Mouse (Mus musculus) erythroblast, embryonic 14.5 days (primary cell): Measurements from ENCODE around the gene Gm3417. TPM values are rescaled to one million over a fixed set of nuclear protein-coding genes. Genes with fewer than 3 reads are reported as not detected.
A peak's percentile ranks its signal among the peaks of the same experiment; 100 is the strongest.
"Not testable (repeated sequence)": the region's sequence is repeated elsewhere in the genome, so short reads cannot be mapped to it uniquely, and the experiment has no call there.

Experiments
- H3K27me3 ChIP-seq: 2 replicates; pipeline ENCODE4 v1.6.1; 2012; ENCODE audit warnings: inconsistent platforms; ENCODE audit not compliant: control insufficient read depth
- H3K36me3 ChIP-seq: 2 replicates; pipeline ENCODE4 v1.6.1; 2012; ENCODE audit warnings: mild to moderate bottlenecking, inconsistent platforms; ENCODE audit not compliant: control insufficient read depth
- H3K4me1 ChIP-seq: 2 replicates; pipeline ENCODE4 v1.6.1; 2012; ENCODE audit warnings: inconsistent platforms; ENCODE audit not compliant: control insufficient read depth
- H3K4me3 ChIP-seq: replicated peaks from 2 replicates; pipeline ENCODE3; 2012; ENCODE audit warnings: moderate library complexity, mild to moderate bottlenecking, inconsistent platforms
- H3K9me3 ChIP-seq: 2 replicates; pipeline ENCODE4 v1.6.1; 2012; ENCODE audit warnings: low read length, inconsistent platforms, mixed read lengths; ENCODE audit not compliant: control insufficient read depth
- GATA1 ChIP-seq: IDR thresholded peaks from 2 replicates; pipeline ENCODE4 v1.6.1; 2012; ENCODE audit warnings: low read length, inconsistent platforms, mixed read lengths
- TAL1 ChIP-seq: IDR thresholded peaks from 3 replicates; pipeline ENCODE4 v1.6.1; 2012; ENCODE audit warnings: low read length, inconsistent platforms, mixed read lengths
- polyA plus RNA-seq: library from polyadenylated mRNA; stranded (reverse); fragments of >175 nt; gene quantifications from 2 replicates; pipeline ENCODE4 v1.2.3, GENCODE M21; 2012

Gene Gm3417
- polyA plus RNA-seq, 1 experiment = 0.15 TPM

GRCm38 (mm10) chr17:14977718-14978361 lies 750 bp downstream of the Gm3417 start:
- peak overlapping the region; percentile 35 for H3K4me3 ChIP-seq
- H3K36me3 ChIP-seq, H3K9me3 ChIP-seq, H3K4me1 ChIP-seq, H3K27me3 ChIP-seq: not testable (repeated sequence)

DNA sequence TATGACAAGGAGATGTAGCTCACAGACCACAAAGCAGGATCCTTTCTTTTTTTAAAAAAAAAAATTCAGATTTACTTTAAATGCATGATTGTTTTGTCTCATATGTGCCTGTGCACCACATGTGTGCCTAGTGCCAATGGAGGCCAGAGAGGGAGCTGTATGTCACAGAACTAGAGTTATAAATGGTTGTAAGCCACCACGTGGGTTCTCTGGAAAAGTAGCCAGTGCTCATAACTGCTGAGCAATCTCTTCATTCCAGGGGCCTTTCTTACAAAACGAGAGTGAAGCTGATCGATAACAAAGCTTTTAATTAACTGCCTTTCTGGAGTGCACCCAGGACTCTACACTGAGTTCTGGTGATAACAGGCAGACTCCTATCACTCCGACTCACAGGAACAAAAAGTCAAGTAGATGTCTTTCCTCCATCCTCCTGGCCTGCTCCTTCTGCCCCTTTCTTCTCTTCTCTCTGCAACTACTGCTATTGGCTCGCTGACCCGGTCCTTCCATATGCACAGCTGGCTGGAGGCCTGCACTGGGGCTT lies 10.1 kb downstream of the Gm3417 start:
- not testable (repeated sequence) for H3K27me3 ChIP-seq, H3K4me3 ChIP-seq, H3K36me3 ChIP-seq, H3K9me3 ChIP-seq, H3K4me1 ChIP-seq

- Histone ChIP-seq H3K36me3 (peaks cover 23% of the 10 kb centered on the region), H3K4me1 (peaks cover 30% of the 10 kb centered on the region)
Observed at GRCm38 (mm10) chr17:14961557-14962154, 16.9 kb downstream of the Gm3417 start.

DNA sequence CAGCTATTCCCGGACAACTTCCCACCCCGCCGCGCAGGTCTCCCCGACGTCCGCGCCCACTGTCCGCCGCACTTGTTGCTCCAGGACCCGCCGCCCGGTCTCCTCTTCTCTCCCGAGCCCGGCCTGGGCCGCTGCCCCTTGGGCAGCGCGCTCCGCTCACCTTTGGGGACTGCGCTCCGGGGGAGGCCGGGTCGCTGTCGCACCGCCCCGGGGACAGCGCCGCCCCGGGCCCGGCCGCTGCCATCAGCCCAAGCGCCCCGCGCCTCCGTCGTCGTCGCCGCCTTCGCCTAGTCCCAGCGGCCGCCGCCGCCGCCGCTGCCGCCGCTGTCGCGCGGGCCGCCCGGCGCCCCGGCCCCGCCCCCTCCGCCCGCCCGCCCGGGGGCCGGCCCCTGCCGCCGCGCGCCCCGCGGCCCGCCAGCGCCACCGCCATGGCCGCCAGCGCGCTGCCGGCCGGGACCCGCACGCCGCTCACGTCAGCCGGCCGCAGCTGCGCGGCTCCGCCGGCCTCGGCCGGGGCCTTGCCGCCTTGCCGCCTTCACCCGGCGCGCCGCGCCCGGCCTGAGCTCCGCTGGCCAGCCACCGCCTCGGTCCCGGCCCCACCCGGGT lies 17.5 kb downstream of the Gm3417 start, which contains the start of gene Phf10:
TSS of gene Phf10 (minus strand) at position 323 of the 606 bp plus-strand sequence.
- H3K27me3 ChIP-seq, H3K9me3 ChIP-seq: not testable (repeated sequence)
- H3K4me3 ChIP-seq = peak within 1 kb of the TSS; percentile 88
- H3K4me1 ChIP-seq = peaks cover 34% of the 10 kb centered on the region
- H3K36me3 ChIP-seq = peaks cover 29% of the 10 kb centered on the region

More at GRCm38 (mm10) chr17:14961557-14962154, 16.9 kb downstream of the Gm3417 start:
- not testable (repeated sequence) for H3K9me3 ChIP-seq, H3K4me3 ChIP-seq, H3K27me3 ChIP-seq

DNA sequence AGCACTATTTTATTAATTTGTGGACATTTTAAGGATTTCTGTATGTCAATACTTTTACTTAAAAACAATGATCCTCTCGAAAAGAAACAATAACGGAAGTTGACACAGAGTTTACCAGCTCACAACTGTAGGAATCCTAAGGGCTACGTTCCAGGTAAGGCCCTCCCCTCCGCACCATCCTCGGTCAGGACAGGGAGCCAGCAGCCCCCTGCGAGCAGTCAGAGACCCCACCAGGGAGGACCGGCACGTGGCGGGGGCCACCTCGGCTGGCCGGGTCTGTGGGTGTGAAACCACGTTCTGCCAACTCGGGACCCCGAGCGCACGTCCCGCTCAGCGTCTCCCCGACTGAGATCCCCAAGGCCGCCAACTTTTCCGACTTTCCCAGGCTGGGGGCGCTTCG lies 18.1 kb downstream of the Gm3417 start:
- no peak for TF ChIP-seq TAL1
- TF ChIP-seq GATA1 = no peak
- Histone ChIP-seq H3K4me1 (peaks cover 34% of the 10 kb centered on the region), H3K4me3 (peak overlapping the region; percentile 88), H3K27me3 (no peaks in the 10 kb centered on the region), H3K9me3 (no peaks in the 10 kb centered on the region), H3K36me3 (peaks cover 34% of the 10 kb centered on the region)

- no peaks in the 10 kb centered on the region for H3K27me3 ChIP-seq
- no peaks in the 10 kb centered on the region for H3K9me3 ChIP-seq
- H3K4me1 ChIP-seq = peaks cover 34% of the 10 kb centered on the region
- peak overlapping the region; percentile 88 for H3K4me3 ChIP-seq
- H3K36me3 ChIP-seq = peaks cover 39% of the 10 kb centered on the region
- TF ChIP-seq GATA1 = no peak
- no peak for TF ChIP-seq TAL1
Observed at GRCm38 (mm10) chr17:14959979-14960378, 18.6 kb downstream of the Gm3417 start.

DNA sequence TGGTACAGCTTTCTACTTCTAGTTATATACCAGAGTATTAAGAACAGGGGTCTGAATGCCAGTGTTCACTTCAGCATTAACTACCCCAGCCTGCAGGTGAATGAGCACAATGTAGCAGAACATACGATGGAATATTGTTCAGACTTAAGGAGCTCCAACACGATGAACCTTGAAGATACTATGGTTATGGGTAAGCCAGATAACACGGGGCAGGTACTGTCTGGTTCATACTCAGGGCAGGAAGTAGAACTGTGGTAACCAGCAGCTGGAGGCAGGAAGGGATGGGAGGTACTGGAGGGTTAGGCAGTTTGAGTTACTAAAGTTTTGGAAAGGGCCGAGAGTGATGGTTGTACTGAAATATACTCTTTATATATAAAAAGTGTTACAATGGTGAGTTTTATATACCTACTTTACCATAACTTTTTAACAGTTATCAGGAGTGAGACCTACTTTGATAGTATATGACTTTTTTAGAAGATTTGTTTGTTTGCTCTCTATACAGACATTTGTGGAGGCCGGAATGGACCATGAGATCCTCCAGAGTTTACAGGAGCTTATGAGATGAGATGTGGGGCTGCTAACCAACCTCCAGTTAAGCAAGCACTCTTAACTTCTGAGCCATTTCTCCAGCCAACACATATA lies 19.8 kb downstream of the Gm3417 start:
- TF ChIP-seq TAL1 = no peak
- TF ChIP-seq GATA1 = no peak
- Histone ChIP-seq H3K4me1 (peaks cover 40% of the 10 kb centered on the region), H3K9me3 (no peaks in the 10 kb centered on the region), H3K27me3 (no peaks in the 10 kb centered on the region), H3K36me3 (peaks cover 51% of the 10 kb centered on the region), H3K4me3 (peak overlapping the region; percentile 88)

GRCm38 (mm10) chr17:14953452-14953851 lies 25.1 kb downstream of the Gm3417 start:
- Histone ChIP-seq H3K9me3 (no peaks in the 10 kb centered on the region), H3K4me3 (no peak overlapping the region), H3K4me1 (peaks cover 29% of the 10 kb centered on the region), H3K36me3 (peaks cover 96% of the 10 kb centered on the region), H3K27me3 (no peaks in the 10 kb centered on the region)
- no peak for TF ChIP-seq GATA1
- TF ChIP-seq TAL1 = no peak

- no peaks in the 10 kb centered on the region for H3K9me3 ChIP-seq
- H3K4me1 ChIP-seq = peaks cover 20% of the 10 kb centered on the region
- TF ChIP-seq GATA1 = no peak
- no peak for TF ChIP-seq TAL1
- peaks cover 98% of the 10 kb centered on the region for H3K36me3 ChIP-seq
- H3K27me3 ChIP-seq = no peaks in the 10 kb centered on the region
- H3K4me3 ChIP-seq = no peak overlapping the region
Observed at GRCm38 (mm10) chr17:14949161-14949827, 29.3 kb downstream of the Gm3417 start.
